Mouse (Mus musculus): Measurements from ENCODE around the gene Wbp1l. TPM values are rescaled to one million over a fixed set of nuclear protein-coding genes. Genes with fewer than 3 reads are reported as not detected.

The Wbp1l gene
- polyA plus RNA-seq, 1 experiment from 2014 or later: 41.3 TPM

GRCm38 (mm10) chr19:46665474-46665873 lies 66.6 kb downstream of the Wbp1l start:
- H3K4me2 ChIP-seq (ENCODE audit: low read depth, low read length, severe bottlenecking): no peak overlapping the region
- H3K9me3 ChIP-seq (ENCODE audit: control insufficient read depth, low read length): no peaks in the 10 kb centered on the region
- H3K4me3 ChIP-seq (ENCODE audit: low read depth, low read length): no peak overlapping the region
- 0 out of 2 replicates have a peak, but pooled peaks cover 2% of the 10 kb centered on the region for H3K4me1 ChIP-seq (replicated peaks; ENCODE audit: control insufficient read depth, insufficient read depth, low read length)
- no peaks in the 10 kb centered on the region for H3K36me3 ChIP-seq (ENCODE audit: control insufficient read depth, insufficient read depth, low read length)
- no peak overlapping the region for H3K27ac ChIP-seq (ENCODE audit: low read depth, low read length)
- peak; percentile 62 for DNase-seq (ENCODE audit: low spot score)
- H3K27me3 ChIP-seq (ENCODE audit: control insufficient read depth, insufficient read depth, low read length): no peaks in the 10 kb centered on the region
- no peak overlapping the region for H3K9ac ChIP-seq (ENCODE audit: low read length)
- WGBS: 60% methylated on average over 7 of the region's 7 CpGs
- ATAC-seq (replicated peaks; ENCODE audit: low FRiP score): no peak

GRCm38 (mm10) chr19:46667300-46667699 lies 68.4 kb downstream of the Wbp1l start:
- no peak for ATAC-seq (replicated peaks; ENCODE audit: low FRiP score)

DNA sequence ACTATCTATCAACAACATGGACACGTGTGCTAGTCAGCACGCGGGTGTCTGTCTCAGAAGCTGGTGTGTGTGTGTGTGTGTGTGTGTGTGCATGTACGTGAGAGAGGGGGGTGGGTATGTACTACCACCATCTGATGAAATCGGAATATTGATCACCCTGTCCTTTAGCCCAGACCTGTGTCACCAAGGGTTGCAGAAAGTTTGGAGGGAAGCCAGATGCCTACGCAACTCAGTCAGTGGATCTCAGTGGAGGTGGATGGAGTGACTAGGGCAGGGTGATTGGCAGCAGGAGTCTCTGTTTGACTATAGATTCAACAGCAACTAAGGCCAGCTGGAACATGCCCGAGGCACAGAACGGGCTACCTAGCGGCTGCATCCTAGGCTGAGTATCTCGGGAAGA lies 69.4 kb downstream of the Wbp1l start:
- Histone ChIP-seq H3K4me2 (ENCODE audit: low read depth, low read length, severe bottlenecking) (no peak overlapping the region), H3K9ac (ENCODE audit: low read length) (no peak overlapping the region), H3K36me3 (ENCODE audit: control insufficient read depth, insufficient read depth, low read length) (no peaks in the 10 kb centered on the region), H3K27me3 (ENCODE audit: control insufficient read depth, insufficient read depth, low read length) (no peaks in the 10 kb centered on the region), H3K9me3 (ENCODE audit: control insufficient read depth, low read length) (no peaks in the 10 kb centered on the region), H3K4me1 (replicated peaks; ENCODE audit: control insufficient read depth, insufficient read depth, low read length) (0 out of 2 replicates have a peak, but pooled peaks cover 2% of the 10 kb centered on the region), H3K27ac (ENCODE audit: low read depth, low read length) (no peak overlapping the region), H3K4me3 (ENCODE audit: low read depth, low read length) (no peak overlapping the region)
- no peak for ATAC-seq (replicated peaks; ENCODE audit: low FRiP score)
- 93% methylated on average over 10 of the region's 10 CpGs for WGBS
- DNase-seq (ENCODE audit: low spot score): no peak

More at GRCm38 (mm10) chr19:46667300-46667699, 68.4 kb downstream of the Wbp1l start:
- 79% methylated on average over 11 of the region's 11 CpGs for WGBS
- Histone ChIP-seq H3K36me3 (ENCODE audit: control insufficient read depth, insufficient read depth, low read length) (no peaks in the 10 kb centered on the region), H3K4me1 (replicated peaks; ENCODE audit: control insufficient read depth, insufficient read depth, low read length) (0 out of 2 replicates have a peak, but pooled peaks cover 2% of the 10 kb centered on the region), H3K27ac (ENCODE audit: low read depth, low read length) (no peak overlapping the region), H3K4me2 (ENCODE audit: low read depth, low read length, severe bottlenecking) (no peak overlapping the region), H3K4me3 (ENCODE audit: low read depth, low read length) (no peak overlapping the region), H3K9me3 (ENCODE audit: control insufficient read depth, low read length) (no peaks in the 10 kb centered on the region), H3K9ac (ENCODE audit: low read length) (no peak overlapping the region), H3K27me3 (ENCODE audit: control insufficient read depth, insufficient read depth, low read length) (no peaks in the 10 kb centered on the region)
- DNase-seq (ENCODE audit: low spot score): no peak

DNA sequence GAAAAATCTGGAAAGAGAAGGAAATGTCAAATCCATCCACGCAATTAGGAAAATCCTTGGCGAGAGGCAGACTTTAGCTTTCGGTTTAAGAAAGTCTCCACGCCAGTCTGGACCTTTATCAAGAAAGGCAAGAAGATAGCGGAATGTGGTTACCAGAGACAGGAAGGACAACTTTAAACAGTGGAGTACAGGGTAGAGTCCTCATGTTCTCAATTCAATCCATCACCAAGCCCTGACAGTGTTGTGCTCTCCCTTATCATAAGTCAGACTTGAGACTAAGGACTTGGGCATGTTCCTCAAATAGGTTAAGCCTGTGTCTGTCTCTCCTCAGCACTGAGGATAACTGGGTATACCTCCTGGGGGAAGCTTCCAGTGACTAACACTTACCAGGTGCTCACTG lies 70.9 kb downstream of the Wbp1l start:
- no peak for ATAC-seq (replicated peaks; ENCODE audit: low FRiP score)

GRCm38 (mm10) chr19:46670691-46671090 lies 71.8 kb downstream of the Wbp1l start:
- Histone ChIP-seq H3K4me1 (replicated peaks; ENCODE audit: control insufficient read depth, insufficient read depth, low read length) (no peaks in the 10 kb centered on the region), H3K27me3 (ENCODE audit: control insufficient read depth, insufficient read depth, low read length) (no peaks in the 10 kb centered on the region), H3K9me3 (ENCODE audit: control insufficient read depth, low read length) (no peaks in the 10 kb centered on the region), H3K4me2 (ENCODE audit: low read depth, low read length, severe bottlenecking) (no peak overlapping the region), H3K27ac (ENCODE audit: low read depth, low read length) (no peak overlapping the region), H3K9ac (ENCODE audit: low read length) (no peak overlapping the region), H3K4me3 (ENCODE audit: low read depth, low read length) (no peak overlapping the region), H3K36me3 (ENCODE audit: control insufficient read depth, insufficient read depth, low read length) (no peaks in the 10 kb centered on the region)
- WGBS: 25% methylated on average over 13 of the region's 13 CpGs
- ATAC-seq (replicated peaks; ENCODE audit: low FRiP score) (no peak), DNase-seq (ENCODE audit: low spot score) (peak; percentile 75)

More for the DNA sequence above, 70.9 kb downstream of the Wbp1l start:
- no peak for DNase-seq (ENCODE audit: low spot score)
- no peaks in the 10 kb centered on the region for H3K9me3 ChIP-seq (ENCODE audit: control insufficient read depth, low read length)
- no peaks in the 10 kb centered on the region for H3K27me3 ChIP-seq (ENCODE audit: control insufficient read depth, insufficient read depth, low read length)
- 0 out of 2 replicates have a peak, but pooled peaks cover 2% of the 10 kb centered on the region for H3K4me1 ChIP-seq (replicated peaks; ENCODE audit: control insufficient read depth, insufficient read depth, low read length)
- H3K4me3 ChIP-seq (ENCODE audit: low read depth, low read length): no peak overlapping the region
- no peak overlapping the region for H3K4me2 ChIP-seq (ENCODE audit: low read depth, low read length, severe bottlenecking)
- no peak overlapping the region for H3K27ac ChIP-seq (ENCODE audit: low read depth, low read length)
- H3K36me3 ChIP-seq (ENCODE audit: control insufficient read depth, insufficient read depth, low read length): no peaks in the 10 kb centered on the region
- no peak overlapping the region for H3K9ac ChIP-seq (ENCODE audit: low read length)
- 90% methylated on average over 5 of the region's 5 CpGs for WGBS

DNA sequence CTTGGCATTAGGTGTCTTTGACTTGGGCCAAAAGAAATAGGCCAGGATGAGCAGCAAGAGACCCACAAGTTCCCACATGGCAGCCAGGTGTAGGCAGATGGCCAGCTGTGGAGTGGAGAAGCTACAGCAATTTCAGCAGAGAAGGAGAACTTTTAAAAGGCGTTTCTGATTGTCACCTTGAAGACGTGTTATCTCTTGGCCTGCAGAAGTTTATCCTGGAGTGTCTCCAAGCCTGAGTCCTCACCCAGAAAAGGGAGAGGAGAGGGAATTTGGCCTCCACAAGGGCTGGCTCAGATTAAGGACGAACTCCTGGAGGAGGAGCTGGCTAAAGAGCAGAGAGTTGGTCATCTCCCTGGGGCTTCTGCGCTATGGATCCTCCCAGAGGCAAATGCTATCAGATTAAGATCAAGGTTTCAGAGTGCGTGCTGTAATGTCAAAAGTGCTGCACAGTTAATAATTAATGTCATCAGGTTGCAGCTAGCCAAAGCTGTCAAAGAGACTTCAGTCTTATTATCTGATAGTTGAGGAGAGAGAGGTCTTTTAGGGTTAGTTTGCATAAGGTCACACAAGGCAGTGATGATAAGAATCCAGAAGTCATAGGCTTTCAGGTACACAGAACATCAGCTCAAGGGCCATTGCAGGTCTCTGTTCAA lies 74.0 kb downstream of the Wbp1l start, which contains the start of gene Cyp17a1:
Gene Cyp17a1 (minus strand): TSS at position 407 of the 653 bp plus-strand sequence.
- no peaks in the 10 kb centered on the region for H3K27me3 ChIP-seq (ENCODE audit: control insufficient read depth, insufficient read depth, low read length)
- no peak within 1 kb of the TSS for H3K4me3 ChIP-seq (ENCODE audit: low read depth, low read length)
- H3K9ac ChIP-seq (ENCODE audit: low read length): no peak within 1 kb of the TSS
- 78% methylated on average over 5 of the region's 5 CpGs for WGBS
- H3K9me3 ChIP-seq (ENCODE audit: control insufficient read depth, low read length): no peaks in the 10 kb centered on the region
- H3K36me3 ChIP-seq (ENCODE audit: control insufficient read depth, insufficient read depth, low read length): no peaks in the 10 kb centered on the region
- no peak for DNase-seq (ENCODE audit: low spot score)
- no peak within 1 kb of the TSS for H3K27ac ChIP-seq (ENCODE audit: low read depth, low read length)
- no peak for ATAC-seq (replicated peaks; ENCODE audit: low FRiP score)
- no peak within 1 kb of the TSS for H3K4me2 ChIP-seq (ENCODE audit: low read depth, low read length, severe bottlenecking)
- H3K4me1 ChIP-seq (replicated peaks; ENCODE audit: control insufficient read depth, insufficient read depth, low read length): no peaks in the 10 kb centered on the region

DNA sequence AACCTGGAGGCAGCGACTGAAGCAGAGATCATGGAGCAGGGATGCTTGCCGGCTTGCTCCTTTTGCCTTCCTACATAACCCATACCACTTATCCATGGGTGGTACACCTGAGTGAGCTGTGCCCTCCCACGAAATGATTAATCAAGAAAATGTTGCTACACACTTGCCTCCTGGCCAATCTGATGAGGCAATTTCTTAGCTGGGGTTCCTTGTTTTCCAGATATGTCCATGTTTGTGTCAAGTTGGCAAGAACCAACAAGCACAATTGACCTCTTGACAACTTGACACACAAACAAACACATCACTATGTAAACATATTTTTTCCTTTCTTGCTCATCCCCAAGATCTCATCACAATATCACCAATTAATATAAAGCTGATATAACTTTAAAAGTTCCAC lies 76.8 kb downstream of the Wbp1l start:
- H3K4me3 ChIP-seq (ENCODE audit: low read depth, low read length): no peak overlapping the region
- no peak overlapping the region for H3K4me2 ChIP-seq (ENCODE audit: low read depth, low read length, severe bottlenecking)
- no peaks in the 10 kb centered on the region for H3K4me1 ChIP-seq (replicated peaks; ENCODE audit: control insufficient read depth, insufficient read depth, low read length)
- no peaks in the 10 kb centered on the region for H3K27me3 ChIP-seq (ENCODE audit: control insufficient read depth, insufficient read depth, low read length)
- DNase-seq (ENCODE audit: low spot score) (no peak), ATAC-seq (replicated peaks; ENCODE audit: low FRiP score) (no peak)
- H3K36me3 ChIP-seq (ENCODE audit: control insufficient read depth, insufficient read depth, low read length): no peaks in the 10 kb centered on the region
- H3K9me3 ChIP-seq (ENCODE audit: control insufficient read depth, low read length): no peaks in the 10 kb centered on the region
- H3K9ac ChIP-seq (ENCODE audit: low read length): no peak overlapping the region
- no peak overlapping the region for H3K27ac ChIP-seq (ENCODE audit: low read depth, low read length)
- WGBS: 88% methylated on average over 3 of the region's 3 CpGs

DNA sequence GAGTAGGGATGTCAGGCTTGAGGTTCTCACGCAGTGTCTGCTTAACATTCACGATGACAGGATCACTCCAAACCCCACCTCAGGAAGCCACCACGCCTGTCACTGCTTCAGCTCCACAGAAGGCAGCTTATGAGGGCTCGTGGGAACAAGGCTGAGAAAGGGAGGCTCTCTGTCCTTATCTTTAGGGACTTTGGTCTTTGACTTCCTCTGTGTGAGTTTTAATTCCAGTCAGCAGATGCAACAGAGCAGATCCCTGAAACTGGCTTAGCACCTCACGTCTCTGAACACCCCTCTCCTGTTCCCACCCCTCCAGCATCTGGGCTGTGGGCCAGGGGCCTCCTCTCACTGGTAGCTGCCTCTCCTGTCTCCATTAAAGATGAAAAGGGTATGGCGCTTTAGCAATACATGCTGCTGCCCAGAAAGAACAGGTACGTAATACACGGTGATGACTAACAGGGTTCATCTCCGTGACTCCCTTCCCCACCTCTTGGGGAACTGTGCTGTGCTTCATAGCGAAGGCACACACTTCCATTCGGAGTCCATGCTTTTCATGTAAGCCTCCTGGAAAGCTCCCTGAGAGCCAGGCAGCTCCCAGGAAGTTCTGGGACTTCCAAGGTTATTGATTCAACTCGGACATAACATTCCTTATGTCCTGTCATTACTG lies 81.0 kb downstream of the Wbp1l start:
- Histone ChIP-seq H3K4me3 (ENCODE audit: low read depth, low read length) (no peak overlapping the region), H3K27me3 (ENCODE audit: control insufficient read depth, insufficient read depth, low read length) (no peaks in the 10 kb centered on the region), H3K4me1 (replicated peaks; ENCODE audit: control insufficient read depth, insufficient read depth, low read length) (no peaks in the 10 kb centered on the region), H3K27ac (ENCODE audit: low read depth, low read length) (no peak overlapping the region), H3K9ac (ENCODE audit: low read length) (no peak overlapping the region), H3K36me3 (ENCODE audit: control insufficient read depth, insufficient read depth, low read length) (no peaks in the 10 kb centered on the region), H3K9me3 (ENCODE audit: control insufficient read depth, low read length) (no peaks in the 10 kb centered on the region), H3K4me2 (ENCODE audit: low read depth, low read length, severe bottlenecking) (no peak overlapping the region)
- 78% methylated on average over 12 of the region's 12 CpGs for WGBS
- DNase-seq (ENCODE audit: low spot score) (no peak), ATAC-seq (replicated peaks; ENCODE audit: low FRiP score) (no peak)

All from forebrain, embryonic 11.5 days (tissue).